Mouse (Mus musculus): ENCODE measurements around the gene Nop10. TPM values are rescaled to one million over a fixed set of nuclear protein-coding genes. Genes with fewer than 3 reads are reported as not detected.

Nop10 gene
- 157 TPM for polyA plus RNA-seq (2017; shearing (Covaris generic))

DNA sequence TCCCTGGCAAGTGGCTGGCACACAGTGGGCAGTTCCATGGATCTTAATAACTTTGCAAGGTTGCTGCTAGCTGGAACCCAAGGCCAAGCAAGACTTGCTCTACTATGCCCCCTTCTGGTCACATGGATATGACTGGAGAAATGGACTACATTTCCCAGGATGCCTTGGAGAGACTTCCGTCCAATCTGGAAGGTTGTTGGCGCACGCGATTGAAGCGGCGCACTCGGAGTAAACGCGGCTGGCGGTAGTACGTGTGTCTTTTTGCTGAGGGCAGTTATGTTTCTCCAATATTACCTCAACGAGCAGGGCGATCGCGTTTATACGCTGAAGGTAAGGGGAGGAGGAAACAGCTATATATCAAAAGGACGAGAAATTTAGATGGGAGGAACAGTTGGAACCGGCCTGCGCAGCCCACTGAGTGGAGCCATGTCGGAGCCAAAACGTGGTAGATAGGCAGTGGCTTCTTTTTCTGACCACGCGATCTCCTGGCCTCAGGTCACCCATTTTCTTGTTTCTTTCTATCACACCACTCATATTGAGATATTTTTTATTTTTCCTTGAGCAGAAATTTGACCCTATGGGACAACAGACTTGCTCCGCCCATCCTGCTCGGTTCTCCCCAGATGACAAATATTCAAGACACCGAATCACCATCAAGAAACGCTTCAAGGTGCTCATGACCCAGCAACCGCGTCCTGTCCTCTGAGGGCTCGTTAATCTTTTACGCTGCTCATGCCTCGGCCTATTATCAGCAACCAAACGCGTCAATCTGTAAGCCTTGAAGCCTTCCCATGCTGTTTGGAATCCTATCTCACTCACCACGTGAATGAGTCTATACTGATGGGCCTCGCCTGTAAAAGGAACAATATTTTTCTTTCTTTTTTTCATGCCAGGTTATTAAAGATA, at the start of gene Nop10:
Gene Nop10, plus strand, starts transcription at position 179 of the 906 bp plus-strand sequence.

GRCm38 (mm10) chr2:112239212-112239934, 22.4 kb upstream of the Nop10 start, which contains the start of gene Lpcat4:
TSS of gene Lpcat4 (plus strand) at chr2:112239468.

GRCm38 (mm10) chr2:112259241-112259962, 2.3 kb upstream of the Nop10 start, which contains the start of gene Nutm1:
TSS of gene Nutm1 (minus strand) at chr2:112259291.

GRCm38 (mm10) chr2:112265448-112266241, 3.9 kb downstream of the Nop10 start, which contains the start of gene Slc12a6:
TSS of gene Slc12a6 (plus strand) at chr2:112265825.

GRCm38 (mm10) chr2:112266242-112266592, 4.5 kb downstream of the Nop10 start, which contains the start of gene Gm21985:
TSS of gene Gm21985 (plus strand) at chr2:112266314.

Other genes with a start within 250 kb of the Nop10 start
- gene Olfr1310, start 249.2 kb upstream of the Nop10 start, polyA plus RNA-seq (2017; shearing (Covaris generic)): not detected
- not detected for gene Olfr1311, start 237.5 kb upstream of the Nop10 start, polyA plus RNA-seq (2017; shearing (Covaris generic))
- gene Olfr1312, start 211.7 kb upstream of the Nop10 start, polyA plus RNA-seq (2017; shearing (Covaris generic)): not detected
- not detected for gene Olfr1313, start 184.1 kb upstream of the Nop10 start, polyA plus RNA-seq (2017; shearing (Covaris generic))
- gene Olfr1314, start 165.1 kb upstream of the Nop10 start, polyA plus RNA-seq (2017; shearing (Covaris generic)): not detected
- not detected for gene Olfr1315-ps1, start 146.5 kb upstream of the Nop10 start, polyA plus RNA-seq (2017; shearing (Covaris generic))
- gene Olfr1316, start 126.9 kb upstream of the Nop10 start, polyA plus RNA-seq (2017; shearing (Covaris generic)): not detected
- gene Olfr1317, start 121.6 kb upstream of the Nop10 start, polyA plus RNA-seq (2017; shearing (Covaris generic)): not detected
- not detected for gene Olfr1318, start 107.7 kb upstream of the Nop10 start, polyA plus RNA-seq (2017; shearing (Covaris generic))
- gene Lpcat4, start 22.5 kb upstream of the Nop10 start, polyA plus RNA-seq (2017; shearing (Covaris generic)): 88.3 TPM
- not detected for gene Nutm1, start 2.6 kb upstream of the Nop10 start, polyA plus RNA-seq (2017; shearing (Covaris generic))
- gene Slc12a6, start 3.9 kb downstream of the Nop10 start, polyA plus RNA-seq (2017; shearing (Covaris generic)): 109 TPM
- gene Gm21985, start 4.4 kb downstream of the Nop10 start, polyA plus RNA-seq (2017; shearing (Covaris generic)): not detected
- gene Emc4, start 106.1 kb downstream of the Nop10 start, polyA plus RNA-seq (2017; shearing (Covaris generic)): 98.7 TPM
- 24.6 TPM for gene Katnbl1, start 117.3 kb downstream of the Nop10 start, polyA plus RNA-seq (2017; shearing (Covaris generic))
- gene Emc7, start 193.1 kb downstream of the Nop10 start, polyA plus RNA-seq (2017; shearing (Covaris generic)): 21.1 TPM
- not detected for gene Chrm5, start 218.8 kb downstream of the Nop10 start, polyA plus RNA-seq (2017; shearing (Covaris generic))
- 17.2 TPM for gene Aven, start 231.0 kb downstream of the Nop10 start, polyA plus RNA-seq (2017; shearing (Covaris generic))

All from inflammation-experienced regulatory T-cells, adult 16 weeks (primary cell).